Mouse (Mus musculus) spleen, adult 2 months (tissue): ENCODE results near the gene Gm42906.

ENCODE experiments used
- CTCF ChIP-seq: fragments of 200-500 bp; IDR thresholded peaks from 2 replicates; pipeline ENCODE4 v1.5.1; 2011; ENCODE audit warnings: mild to moderate bottlenecking, inconsistent platforms; ENCODE audit not compliant: insufficient read depth, insufficient read length, insufficient replicate concordance; ENCODE audit errors: extremely low read depth
- POLR2A ChIP-seq: fragments of 200-500 bp; IDR thresholded peaks from 2 replicates; pipeline ENCODE4 v1.6.1; 2011; ENCODE audit warnings: low read depth, low read length, inconsistent platforms

DNA sequence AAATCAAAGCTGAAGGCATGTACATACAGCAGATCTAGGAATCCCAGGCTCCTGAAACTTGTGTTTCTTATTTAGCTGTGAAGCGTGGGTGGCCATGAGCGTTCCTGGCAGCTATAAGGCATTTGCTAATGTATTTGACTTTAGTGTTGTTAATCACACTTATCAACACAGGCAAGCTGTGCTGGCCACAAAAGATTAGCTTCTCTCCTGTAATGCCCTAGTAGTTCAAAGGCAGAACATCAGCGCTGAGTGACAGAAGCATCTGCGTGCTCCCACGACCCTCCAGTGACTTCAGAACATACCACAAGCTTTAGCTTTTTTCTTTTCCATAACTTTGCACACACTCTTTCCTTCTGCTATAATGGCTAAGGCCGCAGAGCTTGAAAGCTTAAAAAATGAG lies 292.0 kb downstream of the Gm42906 start:
- no peak for TF ChIP-seq POLR2A
- no peak for TF ChIP-seq CTCF
